Mouse (Mus musculus): ENCODE data around the gene Ly6g5b.

The Ly6g5b gene

DNA sequence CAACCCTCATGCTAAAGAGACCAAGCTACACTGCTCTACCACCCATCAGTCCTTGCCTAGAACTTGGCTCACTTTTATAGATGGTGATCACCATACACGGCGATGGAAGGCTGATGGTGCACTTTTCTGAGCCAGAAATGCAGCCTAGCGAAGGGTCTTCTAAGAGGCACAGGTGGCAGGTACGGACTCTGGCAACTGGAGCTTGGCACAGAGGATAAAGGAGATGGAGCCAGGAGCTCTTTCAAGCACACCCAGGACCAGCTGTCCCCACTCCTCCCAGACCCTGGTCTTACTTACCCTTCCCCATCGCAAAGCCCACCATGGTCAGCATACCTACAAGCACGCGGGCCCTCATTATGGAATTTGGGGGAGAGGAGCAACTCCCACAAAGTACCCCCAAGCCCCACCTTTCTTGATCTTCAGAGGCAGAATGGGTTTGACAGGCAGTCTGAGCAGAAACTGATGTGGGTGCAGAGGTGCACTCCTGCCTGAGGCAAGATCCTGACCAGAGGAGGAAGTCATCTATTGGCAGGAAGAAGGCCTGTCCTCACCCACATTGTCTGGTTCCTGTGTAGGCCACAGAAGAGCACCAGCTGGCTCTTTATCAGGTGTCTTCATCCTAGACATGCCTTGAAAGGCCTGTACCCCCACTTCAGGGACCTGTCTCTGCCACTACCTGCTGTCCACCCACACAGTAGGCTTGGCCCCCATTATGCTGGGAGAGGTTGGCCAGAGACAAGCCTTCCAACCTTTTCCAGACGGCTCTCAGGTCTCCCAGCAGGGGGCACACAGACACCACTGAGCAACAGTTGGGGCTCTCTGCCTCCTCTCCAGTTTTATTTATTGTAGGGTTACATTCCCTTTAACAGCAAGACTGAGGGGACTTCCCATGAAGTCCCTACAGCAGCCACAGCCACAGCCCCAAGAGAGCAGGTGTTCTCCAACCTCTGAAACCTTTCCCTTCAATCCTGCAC is at the start of gene Ly6g5b:
Gene Ly6g5b, minus strand, starts transcription at position 383 of the 974 bp plus-strand sequence.
- DNase-seq (ENCODE audit: low spot score in 2 of 2): peak; percentile 27 to 67

DNA sequence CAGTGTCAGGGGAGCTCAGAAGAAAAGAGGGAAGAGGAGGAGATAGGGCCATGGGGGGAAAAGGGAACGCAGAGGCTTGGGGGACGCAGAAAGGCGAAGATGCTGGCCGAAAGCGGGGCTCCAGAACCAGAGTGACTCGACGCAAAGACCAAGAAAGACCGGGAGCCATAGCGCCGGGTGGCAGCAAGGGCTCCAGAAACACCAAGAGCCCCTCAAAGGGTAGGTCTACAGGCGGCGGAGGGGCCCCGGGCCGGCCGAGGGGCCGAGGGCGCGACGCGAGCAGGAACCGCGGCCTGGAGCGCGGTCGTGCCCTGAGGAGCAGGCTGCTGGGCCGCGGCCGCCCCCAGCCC is 49.0 kb upstream of the Ly6g5b start:
- DNase-seq (ENCODE audit: low spot score in 2 of 2): no peak

DNA sequence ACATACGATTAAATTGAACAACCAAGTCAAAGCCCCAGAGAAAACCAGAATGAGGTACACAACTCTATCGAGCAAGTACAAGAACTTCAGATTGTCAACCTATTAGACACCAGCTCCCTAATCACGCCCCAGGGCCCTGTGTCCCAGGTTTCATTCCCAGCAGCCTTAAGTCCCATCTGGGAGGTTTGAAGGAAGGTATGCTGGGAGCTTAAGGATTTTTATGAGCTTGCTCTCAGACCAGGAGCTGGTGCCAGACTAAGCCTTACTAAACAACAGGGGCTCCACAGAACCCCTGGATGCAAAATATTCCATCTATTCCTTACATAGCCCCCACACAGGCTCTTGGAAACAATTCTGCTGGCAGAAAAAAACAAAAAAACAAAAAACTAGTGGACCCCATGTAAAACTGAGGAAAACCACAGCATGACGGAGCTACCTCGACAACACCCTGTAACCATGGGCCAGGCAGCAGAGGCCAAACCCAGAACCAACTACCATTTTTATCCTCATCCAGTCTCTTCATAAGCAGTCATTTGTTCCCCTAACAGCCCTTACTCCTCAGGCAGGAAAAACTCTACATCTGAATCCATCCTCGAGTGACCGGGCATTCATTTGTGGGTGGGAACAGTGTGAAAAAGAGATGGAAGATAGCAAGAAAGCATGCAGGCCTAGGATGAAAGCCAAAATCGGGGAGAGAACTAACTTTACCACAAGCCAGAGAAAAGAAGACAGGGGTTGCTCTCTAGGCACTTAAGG is 48.3 kb upstream of the Ly6g5b start:
- peak in 1 of 2 experiments; percentile 34 for DNase-seq (ENCODE audit: low spot score in 2 of 2)

DNA sequence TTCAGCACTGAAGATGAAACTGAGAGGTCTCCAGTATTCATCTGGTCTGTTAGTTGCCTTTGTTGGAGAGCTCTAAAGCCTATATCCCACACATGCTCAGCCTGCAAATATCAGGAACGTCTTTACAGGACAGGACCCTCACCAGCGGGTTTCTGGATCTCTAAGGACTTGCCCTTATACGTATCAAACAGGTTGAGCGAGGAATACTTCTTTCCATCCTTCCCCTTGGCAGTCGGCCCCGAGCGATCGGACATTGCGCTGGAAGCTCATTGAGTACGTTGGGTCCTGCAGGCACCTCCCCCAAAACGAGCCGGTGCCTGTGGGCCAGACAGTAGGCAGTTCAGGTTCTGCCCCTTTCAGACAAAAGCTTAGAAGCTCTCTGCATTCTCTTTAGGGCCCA is 47.5 kb upstream of the Ly6g5b start:
- DNase-seq (ENCODE audit: low spot score in 2 of 2): no peak

DNA sequence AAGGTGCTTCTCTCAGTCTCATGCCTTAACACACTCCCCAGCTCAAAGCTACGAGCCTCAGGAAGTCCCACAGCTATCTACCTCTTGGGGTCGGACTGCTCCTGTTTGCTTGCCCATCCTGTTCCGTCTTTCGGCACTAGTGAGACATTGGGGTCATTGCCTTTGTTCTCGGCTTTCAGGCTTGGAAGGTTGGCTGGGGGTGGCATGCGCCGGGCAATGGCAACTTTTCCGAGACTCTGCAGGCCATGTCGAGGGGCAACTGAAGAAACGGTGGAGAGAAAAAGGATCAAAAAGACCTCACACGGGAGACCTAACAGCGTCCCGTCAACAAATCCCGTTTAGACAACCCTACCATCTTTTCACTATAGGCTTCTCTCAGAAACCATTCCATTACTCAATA is 46.9 kb upstream of the Ly6g5b start:
- no peak for DNase-seq (ENCODE audit: low spot score in 2 of 2)

DNA sequence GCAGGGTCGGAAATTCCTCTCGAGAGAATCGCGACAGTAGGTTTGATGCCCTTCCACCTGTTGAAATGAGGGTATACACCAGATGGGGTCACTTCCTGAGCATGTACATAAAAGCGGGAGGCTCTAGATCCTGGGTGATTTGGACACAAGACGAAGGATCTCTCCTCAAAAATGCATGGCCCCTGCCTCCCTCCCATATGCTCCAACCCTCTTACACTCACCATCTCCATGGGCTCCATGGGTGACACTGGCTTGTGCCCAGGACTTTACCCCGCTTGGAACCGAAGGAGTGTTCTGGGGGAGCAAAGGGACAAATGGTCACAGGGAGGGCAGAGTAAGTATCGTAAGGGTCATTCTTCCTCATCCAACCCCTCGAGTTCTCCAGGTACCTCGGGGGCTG is 46.2 kb upstream of the Ly6g5b start:
- DNase-seq (ENCODE audit: low spot score in 2 of 2): no peak

DNA sequence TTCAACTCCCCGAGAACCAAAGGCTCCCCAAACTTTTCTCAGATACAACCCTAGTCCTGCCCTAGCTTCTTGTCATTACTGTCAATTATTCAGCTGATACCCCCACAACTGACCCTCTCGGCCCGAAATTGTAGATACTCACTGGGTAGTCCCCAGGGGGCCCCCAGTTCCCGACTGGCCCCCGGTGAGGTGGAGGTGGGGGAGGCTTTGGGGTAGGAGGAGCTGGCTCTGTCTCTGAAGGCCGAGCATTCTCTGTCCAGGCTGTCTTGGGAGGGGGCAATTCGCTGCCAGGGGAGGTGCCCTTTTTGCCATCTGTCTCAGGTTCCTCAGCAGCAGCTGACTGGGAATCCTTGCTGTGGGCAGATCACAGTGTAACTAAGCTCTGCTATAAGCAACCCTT is 44.4 kb upstream of the Ly6g5b start:
- DNase-seq (ENCODE audit: low spot score in 2 of 2): no peak

DNA sequence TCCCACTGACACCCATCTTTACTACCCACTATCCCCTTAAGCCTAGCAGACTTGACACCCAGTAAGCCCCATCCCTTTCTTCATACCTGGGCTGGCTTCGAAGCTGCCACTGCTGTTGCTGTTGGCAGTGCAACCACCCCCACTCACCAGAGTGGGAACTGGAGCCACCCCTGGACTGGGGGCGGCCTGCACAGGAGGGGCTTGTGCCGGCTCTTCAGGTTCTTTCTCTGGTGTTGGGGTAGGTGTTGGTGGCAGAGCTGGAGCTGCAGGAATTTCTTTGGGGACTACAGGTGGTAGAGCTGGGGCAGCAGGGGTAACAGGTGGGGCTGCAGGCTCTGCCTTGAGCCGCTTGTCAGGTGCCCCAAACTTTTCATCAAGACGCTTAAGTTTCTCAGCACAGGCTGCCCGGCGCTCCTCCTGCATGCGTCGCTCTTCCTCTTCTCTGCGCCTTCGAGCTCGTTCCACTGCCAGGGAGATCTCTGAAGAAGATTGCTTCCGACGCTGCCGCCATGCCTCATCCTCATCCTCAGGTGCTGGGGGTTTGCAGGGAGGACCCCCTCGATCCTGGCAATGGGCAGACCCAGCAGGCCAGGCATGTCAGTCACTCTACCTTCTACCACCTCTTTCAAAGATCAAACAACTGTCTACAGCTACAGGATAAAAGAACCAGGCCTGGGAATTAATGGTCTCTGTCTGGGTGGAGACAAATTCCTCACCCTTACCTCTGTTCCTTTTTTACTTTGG is 43.8 kb upstream of the Ly6g5b start:
- no peak for DNase-seq (ENCODE audit: low spot score in 2 of 2)

DNA sequence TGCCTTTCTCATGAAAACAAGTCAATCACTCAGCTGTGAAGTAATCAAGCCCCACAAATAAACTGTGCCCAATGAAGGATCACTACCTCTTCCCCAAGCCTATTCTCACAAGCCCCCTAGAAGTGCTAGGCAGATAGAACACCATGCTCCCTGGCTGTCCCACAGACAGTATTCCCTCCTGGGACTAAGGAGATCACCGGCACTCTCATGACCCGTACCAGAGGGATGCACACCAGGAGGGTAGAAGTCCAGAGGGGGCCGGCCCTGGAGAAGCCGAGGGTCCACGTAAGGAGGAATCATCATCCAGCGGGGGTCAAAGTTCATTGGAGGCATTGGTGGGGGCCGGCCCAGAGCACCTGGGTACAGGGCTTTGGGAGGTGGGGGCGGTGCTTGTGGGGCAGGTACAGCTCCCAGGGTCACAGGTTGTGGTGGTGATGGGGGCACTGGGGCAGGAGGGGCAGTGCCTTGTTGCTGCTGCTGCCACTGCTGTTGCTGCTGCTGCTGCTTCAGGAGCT is 42.5 kb upstream of the Ly6g5b start:
- no peak for DNase-seq (ENCODE audit: low spot score in 2 of 2)

DNA sequence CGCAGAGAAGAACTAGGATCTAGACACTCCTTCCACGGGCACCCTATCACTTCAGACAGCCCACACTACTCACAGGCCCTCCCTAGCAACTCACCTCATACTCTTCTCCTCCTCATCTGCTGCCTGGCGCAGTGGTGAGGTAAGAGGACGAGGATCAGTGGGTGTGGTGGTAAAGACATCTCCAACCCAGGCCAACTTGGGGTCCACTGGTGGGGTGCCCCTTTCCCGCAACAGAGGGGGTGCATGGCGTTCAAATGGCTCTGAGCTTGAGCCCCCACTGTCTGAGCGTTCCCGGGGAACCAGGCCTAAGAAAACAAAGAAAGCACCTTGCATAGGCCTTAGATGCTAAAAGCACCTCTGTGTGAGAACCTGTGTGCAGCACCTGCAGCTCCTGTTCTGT is 42.0 kb upstream of the Ly6g5b start:
- DNase-seq (ENCODE audit: low spot score in 2 of 2): no peak

DNA sequence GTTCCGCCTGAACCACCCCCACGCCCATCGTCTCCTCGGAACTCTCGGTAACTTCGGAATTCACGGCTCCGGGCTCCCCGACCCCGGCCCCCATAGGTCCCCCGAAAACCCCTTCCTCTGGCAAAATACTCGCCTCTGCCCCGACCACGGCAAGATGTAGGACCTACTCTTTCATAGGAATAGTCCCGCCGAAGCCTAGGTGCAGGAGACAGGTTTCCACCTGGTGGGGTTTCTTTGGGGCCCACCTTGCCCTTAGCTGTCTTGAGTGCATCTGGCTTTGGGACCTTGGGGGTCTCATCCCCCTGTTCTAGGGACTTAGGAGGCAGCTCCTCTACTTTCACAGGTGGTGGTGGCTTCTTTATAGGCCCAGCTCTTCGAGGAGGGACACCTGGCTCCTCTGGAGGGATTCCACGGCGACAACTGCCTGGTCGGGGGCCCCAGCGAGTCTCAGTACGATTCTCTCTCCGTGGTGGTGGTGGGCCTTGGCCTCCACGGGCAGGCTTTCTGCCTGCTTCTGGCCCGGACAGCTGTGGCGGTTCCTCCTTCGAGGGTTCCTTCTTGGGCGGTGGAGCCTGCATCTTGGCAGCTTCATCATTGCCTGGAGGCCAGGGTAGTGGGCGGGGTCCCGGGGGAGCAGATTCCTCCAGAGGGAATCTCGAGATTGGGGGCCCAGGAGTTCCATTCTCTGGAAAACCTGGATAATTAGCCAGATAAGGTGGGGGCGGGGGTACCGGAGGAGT is 41.4 kb upstream of the Ly6g5b start:
- DNase-seq (ENCODE audit: low spot score in 2 of 2): no peak

DNA sequence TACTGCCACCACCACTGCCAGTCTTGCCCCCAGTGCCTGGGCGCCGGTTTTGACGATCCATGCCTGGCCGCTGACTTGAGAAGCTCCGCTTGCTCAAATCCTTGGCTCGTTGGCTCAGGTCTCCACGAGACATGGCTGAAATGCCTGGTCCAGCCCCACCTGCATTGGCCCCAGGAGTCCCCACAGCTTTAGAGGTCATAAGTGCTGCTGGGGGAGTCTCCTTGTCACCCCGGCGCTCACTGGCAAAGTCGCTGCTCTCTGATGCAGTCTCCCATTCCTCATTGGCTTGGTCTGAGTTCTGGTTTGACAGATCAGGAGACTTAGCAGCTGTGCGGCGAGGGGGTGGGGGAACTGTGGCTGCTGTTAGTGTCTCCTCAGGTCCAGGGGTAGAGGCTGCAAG is 40.2 kb upstream of the Ly6g5b start:
- no peak for DNase-seq (ENCODE audit: low spot score in 2 of 2)

DNA sequence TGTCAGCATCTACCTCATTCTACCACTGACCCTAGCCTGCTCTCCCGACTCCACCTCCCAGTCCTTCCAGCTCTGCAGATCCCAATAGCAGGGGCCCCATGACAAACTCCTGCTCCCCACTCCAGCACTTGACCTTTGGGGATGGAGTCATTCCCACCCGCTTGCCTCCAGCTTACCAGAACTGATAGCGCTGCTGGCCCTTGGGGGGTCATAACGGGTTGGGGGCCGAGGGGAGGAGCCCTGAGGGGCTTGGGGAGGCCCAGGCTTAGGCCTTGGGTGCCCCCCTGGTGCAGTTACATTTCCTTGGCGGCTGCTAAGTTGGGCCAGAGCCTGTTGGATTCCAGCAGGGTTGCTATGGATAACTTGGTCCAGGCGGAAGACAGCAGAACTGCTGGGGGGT is 39.4 kb upstream of the Ly6g5b start:
- no peak for DNase-seq (ENCODE audit: low spot score in 2 of 2)

DNA sequence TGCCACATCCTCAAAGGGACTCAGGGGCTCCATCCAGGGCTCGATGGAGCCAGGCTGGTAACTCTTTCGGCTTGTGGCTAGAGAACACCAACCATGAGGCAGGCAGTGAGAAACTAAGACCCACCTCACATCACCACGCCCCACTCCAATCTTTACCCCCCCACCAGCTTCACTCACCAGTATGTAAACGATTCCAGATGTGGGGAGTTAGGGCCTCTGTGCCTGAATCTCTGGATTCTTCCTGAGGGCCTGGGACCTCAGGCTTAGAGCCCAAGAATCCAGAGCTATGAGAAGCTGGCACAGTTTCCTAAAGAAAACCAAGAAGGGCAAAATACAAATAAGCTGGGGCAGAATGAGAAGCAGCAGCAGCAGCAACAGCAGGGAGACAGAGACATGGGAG is 38.7 kb upstream of the Ly6g5b start:
- DNase-seq (ENCODE audit: low spot score in 2 of 2): no peak

DNA sequence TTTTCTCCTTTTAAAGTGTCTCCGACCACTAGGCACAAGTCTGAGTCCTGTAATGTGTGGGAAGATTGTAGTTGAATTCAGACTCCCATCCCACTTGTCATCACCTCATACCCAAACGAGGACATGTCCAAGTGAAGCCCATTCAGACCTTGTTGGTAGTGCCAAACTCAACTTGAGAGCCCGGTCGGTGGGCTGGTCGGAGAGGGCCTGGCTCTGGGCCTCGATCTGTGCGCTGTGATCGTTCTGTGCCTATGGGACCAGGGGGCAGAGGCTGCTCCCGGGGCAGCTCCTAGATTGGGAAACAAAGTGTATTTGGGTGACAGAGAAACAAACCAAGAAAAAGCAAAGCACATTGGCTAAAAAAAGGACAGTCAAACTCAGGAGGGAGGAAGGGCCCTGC is 37.8 kb upstream of the Ly6g5b start:
- DNase-seq (ENCODE audit: low spot score in 2 of 2): no peak

DNA sequence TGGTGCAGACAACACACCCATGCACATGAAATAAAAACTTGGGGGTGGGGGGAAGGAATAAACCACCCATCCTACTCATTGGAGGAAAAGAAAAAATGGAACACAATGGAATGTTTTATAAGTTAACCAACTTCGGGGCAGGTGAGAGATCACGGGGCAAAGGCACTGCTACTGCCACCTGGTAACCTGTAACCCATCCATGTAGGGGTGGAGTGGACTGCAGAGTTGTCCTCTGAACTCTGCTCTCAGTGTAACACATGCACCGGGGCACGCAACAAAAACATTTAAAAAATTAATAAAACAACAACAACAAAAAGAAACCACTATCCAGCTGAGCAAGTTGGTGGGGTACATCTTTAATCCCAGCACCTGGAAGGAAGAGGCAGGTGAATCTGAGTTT is 36.9 kb upstream of the Ly6g5b start:
- no peak for DNase-seq (ENCODE audit: low spot score in 2 of 2)

DNA sequence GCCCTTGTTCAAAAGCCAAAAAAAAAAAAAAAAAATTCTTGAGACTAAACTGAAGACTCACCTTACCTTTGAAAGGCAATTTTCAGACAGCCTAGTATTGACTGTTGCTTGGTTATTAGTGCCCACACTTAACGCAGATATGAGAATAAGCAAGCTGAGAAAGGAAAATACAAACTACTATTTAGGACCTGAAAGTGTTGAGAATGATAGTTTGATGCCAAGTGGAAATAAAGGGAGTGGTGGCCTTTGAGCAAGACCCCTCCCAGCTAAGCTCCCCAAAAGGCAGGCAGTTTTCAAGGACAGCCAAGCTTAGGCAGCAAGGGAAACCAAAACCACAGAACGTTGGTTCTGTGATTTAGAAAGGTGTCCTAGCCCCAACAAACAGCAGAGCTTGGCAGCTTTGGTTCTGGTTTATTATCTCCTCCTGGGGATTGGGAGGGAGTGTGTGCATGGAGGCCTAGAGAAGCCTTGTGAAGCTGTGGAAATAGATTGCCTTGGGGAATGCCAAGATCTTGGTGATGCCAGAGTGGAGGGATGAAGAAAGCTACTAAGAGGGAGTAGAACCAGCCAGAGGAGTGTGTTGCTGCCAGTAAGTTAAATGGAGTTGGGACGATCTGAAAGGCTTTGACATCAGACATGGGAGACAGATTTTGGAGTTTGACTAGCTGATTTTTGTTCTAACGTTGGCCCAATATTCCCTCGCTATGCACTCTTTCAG is 32.9 kb upstream of the Ly6g5b start:
- DNase-seq (ENCODE audit: low spot score in 2 of 2): no peak

DNA sequence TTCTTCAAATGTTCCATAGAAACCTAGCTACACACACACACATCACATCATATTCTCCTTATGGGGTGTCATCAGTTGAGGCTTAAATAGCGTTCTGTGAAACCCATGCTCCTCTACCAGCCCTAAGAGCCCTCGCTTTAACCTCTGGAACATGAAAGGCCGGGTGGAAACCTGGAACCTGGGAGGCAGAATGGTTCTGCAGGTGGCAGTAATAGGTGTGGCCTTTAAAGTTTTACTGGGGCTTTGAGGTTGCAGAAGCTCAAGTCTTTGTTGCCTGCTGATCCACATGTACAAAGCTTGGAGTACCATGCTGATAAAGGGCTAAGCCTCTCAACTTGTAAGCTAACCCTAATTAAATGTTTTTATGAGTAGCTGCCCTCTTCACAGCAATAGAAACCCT is 32.1 kb upstream of the Ly6g5b start:
- no peak for DNase-seq (ENCODE audit: low spot score in 2 of 2)

DNA sequence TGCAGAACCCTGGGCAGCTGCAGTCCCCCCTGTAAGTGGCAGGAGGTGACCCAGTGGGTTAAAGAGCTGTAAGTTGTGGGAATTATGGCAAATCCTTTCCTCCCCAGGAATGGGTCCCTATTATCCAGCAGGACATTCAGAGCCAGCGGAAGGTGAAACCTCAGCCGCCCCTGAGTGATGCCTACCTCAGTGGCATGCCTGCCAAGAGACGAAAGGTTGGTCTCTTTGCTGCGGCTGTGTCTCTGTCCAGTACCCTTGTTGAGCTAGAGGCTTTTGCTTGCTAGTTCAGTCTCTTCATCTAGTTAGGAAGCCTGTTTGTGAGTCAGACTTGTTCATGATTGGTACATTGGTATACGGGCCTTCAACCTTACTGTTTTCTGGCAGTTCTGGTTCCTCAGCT is 30.9 kb upstream of the Ly6g5b start:
- DNase-seq (ENCODE audit: low spot score in 2 of 2): no peak

DNA sequence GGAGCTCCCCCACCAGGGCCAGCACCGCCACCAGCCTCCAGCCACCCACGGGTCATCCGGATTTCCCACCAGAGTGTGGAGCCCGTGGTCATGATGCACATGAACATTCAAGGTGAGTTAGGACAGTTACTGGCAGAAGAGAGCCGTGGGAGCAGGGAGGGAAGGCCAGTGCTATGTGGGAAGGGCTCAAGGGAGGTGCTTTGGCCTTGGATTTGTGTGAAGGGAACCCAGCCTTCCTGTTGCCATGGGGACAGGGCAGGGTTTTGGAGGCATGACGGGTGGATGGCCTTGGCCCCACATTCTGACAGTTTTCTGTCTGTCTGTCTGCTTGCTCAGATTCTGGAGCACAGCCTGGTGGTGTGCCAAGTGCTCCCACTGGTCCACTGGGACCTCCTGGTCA is 26.7 kb upstream of the Ly6g5b start:
- no peak for DNase-seq (ENCODE audit: low spot score in 2 of 2)

DNA sequence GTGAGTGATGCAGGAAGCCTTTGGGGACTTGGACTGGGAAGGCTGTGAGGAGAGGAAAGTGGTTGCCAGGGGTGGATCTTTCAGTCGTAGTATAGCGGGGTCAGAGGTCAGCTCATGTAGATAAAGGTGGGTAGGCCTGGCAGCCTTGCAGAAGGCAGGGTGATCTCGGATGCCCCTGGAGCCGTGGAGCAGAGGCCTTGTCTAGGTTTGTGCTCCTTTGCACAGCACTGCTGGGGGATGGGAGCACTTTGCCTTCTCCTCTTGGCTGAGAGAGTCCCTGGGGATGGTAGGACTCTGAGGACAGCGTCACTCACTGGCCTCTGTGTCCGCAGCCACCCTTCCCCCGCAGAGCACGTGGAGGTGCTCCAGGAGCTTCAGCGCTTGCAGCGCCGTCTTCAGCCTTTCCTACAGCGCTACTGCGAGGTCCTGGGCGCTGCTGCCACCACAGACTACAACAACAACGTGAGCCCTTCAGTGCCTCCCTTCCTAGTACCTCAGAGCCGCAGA is 25.3 kb upstream of the Ly6g5b start:
- no peak for DNase-seq (ENCODE audit: low spot score in 2 of 2)
